Mouse (Mus musculus): ENCODE measurements around the gene Commd6. TPM values are rescaled to one million over a fixed set of nuclear protein-coding genes. Genes with fewer than 3 reads are reported as not detected.

Commd6 gene
- polyA plus RNA-seq, 1 experiment, result 2.4 TPM

DNA sequence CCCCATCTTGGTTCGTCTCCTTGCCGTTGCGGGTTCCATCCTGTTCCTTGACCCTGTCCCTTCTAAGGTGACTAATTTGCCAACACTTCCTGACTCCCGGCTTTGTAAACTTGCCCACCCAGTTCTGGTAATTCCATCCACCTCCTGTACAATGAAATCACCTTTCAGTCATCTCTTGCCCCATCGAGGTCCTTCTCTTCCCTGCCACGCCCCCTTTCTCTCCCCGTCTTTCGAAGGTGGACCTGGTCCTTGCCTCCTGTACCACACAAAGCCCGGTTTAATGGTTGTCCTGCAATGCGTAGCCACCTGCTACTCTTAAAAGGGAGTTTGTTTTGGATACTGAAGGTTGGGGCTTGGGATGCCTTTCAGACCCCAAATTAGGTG is 14.0 kb upstream of the Commd6 start:
- Histone ChIP-seq H3K9me3 (no peaks in the 10 kb centered on the region), H3K4me3 (replicated peaks) (peak overlapping the region; percentile 99), H3K36me3 (replicated peaks; ENCODE audit: low read length) (peaks cover 10% of the 10 kb centered on the region), H3K27me3 (replicated peaks) (no peaks in the 10 kb centered on the region), H3K4me1 (peaks cover 51% of the 10 kb centered on the region)
- TF ChIP-seq FLI1 (IDR thresholded peaks at IDR 0.05; ENCODE audit: low read length) (no peak), GATA1 (IDR thresholded peaks at IDR 0.05; ENCODE audit: borderline replicate concordance, low read length) (no peak)

- Histone ChIP-seq H3K27me3 (replicated peaks) (no peaks in the 10 kb centered on the region), H3K4me1 (peaks cover 44% of the 10 kb centered on the region), H3K4me3 (replicated peaks) (peak within 1 kb of the TSS; percentile 99), H3K36me3 (replicated peaks; ENCODE audit: low read length) (peaks cover 4% of the 10 kb centered on the region), H3K9me3 (no peaks in the 10 kb centered on the region)
- TF ChIP-seq FLI1 (IDR thresholded peaks at IDR 0.05; ENCODE audit: low read length), result no peak
- TF ChIP-seq GATA1 (IDR thresholded peaks at IDR 0.05; ENCODE audit: borderline replicate concordance, low read length), result no peak
Observed at GRCm38 (mm10) chr14:101653581-101654525, 13.4 kb upstream of the Commd6 start, which contains the start of gene Uchl3. Uchl3 (plus strand) TSS chr14:101653967.

DNA sequence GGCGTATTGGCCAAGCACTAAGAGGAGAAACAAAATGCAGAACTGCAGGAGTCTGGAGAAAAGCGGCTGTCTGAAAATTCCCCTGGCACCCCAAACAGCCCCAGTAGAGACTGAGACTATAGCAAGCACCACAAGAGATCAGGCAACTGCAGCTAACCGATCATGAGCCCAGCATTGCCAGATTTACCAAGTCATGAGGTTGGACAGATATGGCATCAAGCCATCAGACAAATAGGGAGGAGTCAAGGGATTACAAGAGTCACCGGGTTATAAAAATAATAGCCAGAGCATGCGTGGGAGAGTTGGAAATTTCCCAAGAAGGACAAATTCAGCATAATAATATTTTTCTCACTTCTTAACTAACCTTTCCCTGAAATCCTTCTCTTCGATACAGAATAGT is 12.1 kb upstream of the Commd6 start:
- H3K4me3 ChIP-seq (replicated peaks), result no peak overlapping the region
- no peaks in the 10 kb centered on the region for H3K9me3 ChIP-seq
- peaks cover 2% of the 10 kb centered on the region for H3K27me3 ChIP-seq (replicated peaks)
- TF ChIP-seq FLI1 (IDR thresholded peaks at IDR 0.05; ENCODE audit: low read length), result no peak
- TF ChIP-seq GATA1 (IDR thresholded peaks at IDR 0.05; ENCODE audit: borderline replicate concordance, low read length), result no peak
- H3K4me1 ChIP-seq, result peaks cover 35% of the 10 kb centered on the region
- no peaks in the 10 kb centered on the region for H3K36me3 ChIP-seq (replicated peaks; ENCODE audit: low read length)

GRCm38 (mm10) chr14:101650551-101650950 is 10.1 kb upstream of the Commd6 start:
- Histone ChIP-seq H3K4me1 (peaks cover 18% of the 10 kb centered on the region), H3K4me3 (replicated peaks) (no peak overlapping the region), H3K27me3 (replicated peaks) (peaks cover 2% of the 10 kb centered on the region), H3K9me3 (no peaks in the 10 kb centered on the region), H3K36me3 (replicated peaks; ENCODE audit: low read length) (no peaks in the 10 kb centered on the region)
- TF ChIP-seq FLI1 (IDR thresholded peaks at IDR 0.05; ENCODE audit: low read length) (no peak), GATA1 (IDR thresholded peaks at IDR 0.05; ENCODE audit: borderline replicate concordance, low read length) (no peak)

GRCm38 (mm10) chr14:101644948-101645347 is 4.5 kb upstream of the Commd6 start:
- TF ChIP-seq FLI1 (IDR thresholded peaks at IDR 0.05; ENCODE audit: low read length), result no peak
- TF ChIP-seq GATA1 (IDR thresholded peaks at IDR 0.05; ENCODE audit: borderline replicate concordance, low read length), result no peak
- peaks cover 2% of the 10 kb centered on the region for H3K27me3 ChIP-seq (replicated peaks)
- H3K36me3 ChIP-seq (replicated peaks; ENCODE audit: low read length), result no peaks in the 10 kb centered on the region
- no peak overlapping the region for H3K4me3 ChIP-seq (replicated peaks)
- no peaks in the 10 kb centered on the region for H3K9me3 ChIP-seq
- no peaks in the 10 kb centered on the region for H3K4me1 ChIP-seq

DNA sequence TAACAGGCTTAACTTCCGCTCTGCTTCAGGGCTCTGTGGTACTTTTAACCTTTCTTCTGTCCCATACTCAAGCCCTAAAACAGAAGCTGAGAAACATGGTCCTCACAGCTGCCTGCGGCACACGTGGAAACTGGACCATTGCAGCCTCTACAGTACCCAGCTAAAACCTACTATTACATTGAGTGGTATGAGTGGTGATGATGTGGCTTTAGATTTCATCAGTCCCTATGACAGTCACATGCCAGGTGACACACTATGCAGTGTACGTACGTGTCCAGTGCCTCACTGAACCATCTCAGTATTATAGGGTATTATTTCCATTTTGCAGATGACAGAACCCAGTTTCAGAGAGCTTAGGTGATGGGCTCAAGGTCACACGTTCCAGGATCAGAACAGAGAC is 3.1 kb downstream of the Commd6 start:
- Histone ChIP-seq H3K4me3 (replicated peaks) (no peak overlapping the region), H3K4me1 (peaks cover 22% of the 10 kb centered on the region), H3K9me3 (no peaks in the 10 kb centered on the region), H3K27me3 (replicated peaks) (no peaks in the 10 kb centered on the region), H3K36me3 (replicated peaks; ENCODE audit: low read length) (peaks cover 45% of the 10 kb centered on the region)
- TF ChIP-seq GATA1 (IDR thresholded peaks at IDR 0.05; ENCODE audit: borderline replicate concordance, low read length) (no peak), FLI1 (IDR thresholded peaks at IDR 0.05; ENCODE audit: low read length) (no peak)

DNA sequence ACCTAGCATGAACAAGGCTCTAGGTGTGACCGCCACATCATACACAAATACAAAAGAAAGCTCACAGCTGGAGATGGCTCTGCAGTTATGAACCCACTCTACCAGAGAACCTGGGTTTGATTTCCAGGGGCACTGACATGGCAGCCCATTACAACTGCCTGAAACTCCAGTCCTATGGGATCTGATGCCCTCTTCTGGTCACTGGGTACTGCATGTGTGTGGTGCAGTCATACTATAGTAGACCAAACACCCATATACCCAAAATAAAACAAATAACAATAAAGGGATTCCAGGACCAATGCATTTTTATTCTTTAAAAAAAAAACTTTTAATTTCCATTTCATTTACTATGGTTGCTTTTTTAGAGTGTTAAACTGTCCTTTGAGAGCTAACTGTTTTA is 4.7 kb downstream of the Commd6 start:
- Histone ChIP-seq H3K27me3 (replicated peaks) (no peaks in the 10 kb centered on the region), H3K9me3 (no peaks in the 10 kb centered on the region), H3K36me3 (replicated peaks; ENCODE audit: low read length) (peaks cover 58% of the 10 kb centered on the region), H3K4me3 (replicated peaks) (no peak overlapping the region), H3K4me1 (peaks cover 22% of the 10 kb centered on the region)
- no peak for TF ChIP-seq FLI1 (IDR thresholded peaks at IDR 0.05; ENCODE audit: low read length)
- TF ChIP-seq GATA1 (IDR thresholded peaks at IDR 0.05; ENCODE audit: borderline replicate concordance, low read length), result no peak

- no peaks in the 10 kb centered on the region for H3K9me3 ChIP-seq
- TF ChIP-seq GATA1 (IDR thresholded peaks at IDR 0.05; ENCODE audit: borderline replicate concordance, low read length), result no peak
- TF ChIP-seq FLI1 (IDR thresholded peaks at IDR 0.05; ENCODE audit: low read length), result no peak
- H3K4me3 ChIP-seq (replicated peaks), result no peak overlapping the region
- peaks cover 45% of the 10 kb centered on the region for H3K36me3 ChIP-seq (replicated peaks; ENCODE audit: low read length)
- no peaks in the 10 kb centered on the region for H3K4me1 ChIP-seq
- H3K27me3 ChIP-seq (replicated peaks), result no peaks in the 10 kb centered on the region
Observed at GRCm38 (mm10) chr14:101630548-101630947, 9.9 kb downstream of the Commd6 start.

DNA sequence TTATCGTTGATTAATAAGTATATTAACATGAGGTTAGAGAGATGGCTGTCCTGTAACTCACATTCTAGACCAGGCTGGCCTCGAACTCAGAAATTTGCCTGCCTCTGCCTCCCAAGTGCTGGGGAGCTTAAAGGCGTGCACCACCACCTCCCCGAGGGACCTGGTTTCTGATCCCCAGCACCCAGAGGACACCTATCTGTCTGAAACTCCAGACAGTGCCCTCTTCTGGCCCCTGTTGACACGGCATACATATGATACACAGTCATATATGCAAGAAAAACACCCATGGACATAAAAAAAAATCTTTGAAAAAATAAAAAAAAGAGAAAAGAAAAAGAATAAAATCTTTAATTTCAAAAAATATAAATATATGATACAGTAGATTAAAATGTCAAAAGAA is 22.8 kb downstream of the Commd6 start:
- H3K27me3 ChIP-seq (replicated peaks), result no peaks in the 10 kb centered on the region
- no peaks in the 10 kb centered on the region for H3K36me3 ChIP-seq (replicated peaks; ENCODE audit: low read length)
- H3K9me3 ChIP-seq, result no peaks in the 10 kb centered on the region
- TF ChIP-seq FLI1 (IDR thresholded peaks at IDR 0.05; ENCODE audit: low read length) (no peak), GATA1 (IDR thresholded peaks at IDR 0.05; ENCODE audit: borderline replicate concordance, low read length) (no peak)
- H3K4me1 ChIP-seq, result peaks cover 18% of the 10 kb centered on the region
- H3K4me3 ChIP-seq (replicated peaks), result no peak overlapping the region

- Histone ChIP-seq H3K9me3 (no peaks in the 10 kb centered on the region), H3K4me1 (peaks cover 18% of the 10 kb centered on the region), H3K36me3 (replicated peaks; ENCODE audit: low read length) (no peaks in the 10 kb centered on the region), H3K4me3 (replicated peaks) (no peak overlapping the region), H3K27me3 (replicated peaks) (no peaks in the 10 kb centered on the region)
- no peak for TF ChIP-seq GATA1 (IDR thresholded peaks at IDR 0.05; ENCODE audit: borderline replicate concordance, low read length)
- TF ChIP-seq FLI1 (IDR thresholded peaks at IDR 0.05; ENCODE audit: low read length), result no peak
Observed at GRCm38 (mm10) chr14:101616178-101616577, 24.3 kb downstream of the Commd6 start.
